Mouse (Mus musculus) MEL (cell line): ENCODE results near the gene Cnga1.
A peak's percentile ranks its signal among the peaks of the same experiment; 100 is the strongest.
"Not testable (repeated sequence)": the region's sequence is repeated elsewhere in the genome, so short reads cannot be mapped to it uniquely, and the experiment has no call there.

ENCODE experiments used
- CTCF ChIP-seq, 3 experiments: IDR thresholded peaks in 2 of 3; conservative IDR thresholded peaks in 1 of 3; 2 replicates each; pipeline ENCODE4 v1.5.1; 2011 to 2012; ENCODE audit warnings: low read length in 3 of 3, low read depth in 2 of 3, mild to moderate bottlenecking in 2 of 3, improper control_type of control experiment in 1 of 3, inconsistent platforms in 1 of 3, mixed read lengths in 1 of 3, moderate library complexity in 1 of 3; ENCODE audit not compliant: control insufficient read depth in 1 of 3, insufficient read depth in 1 of 3, poor library complexity in 1 of 3, severe bottlenecking in 1 of 3
- EP300 ChIP-seq, 2 experiments: IDR thresholded peaks; 2 replicates each; pipeline ENCODE4 v1.6.1; 2011; ENCODE audit warnings: improper control_type of control experiment in 2 of 2, low read length in 2 of 2, low read depth in 1 of 2, mild to moderate bottlenecking in 1 of 2
- GABPA ChIP-seq: IDR thresholded peaks from 2 replicates; pipeline ENCODE4 v1.6.1; 2012; ENCODE audit warnings: low read depth, mild to moderate bottlenecking, inconsistent platforms, low read length, improper control_type of control experiment, moderate library complexity
- GATA1 ChIP-seq: IDR thresholded peaks from 2 replicates; pipeline ENCODE4 v1.6.1; 2011; ENCODE audit warnings: low read depth, low read length, improper control_type of control experiment
- POLR2A ChIP-seq, 2 experiments: IDR thresholded peaks; 2 replicates each; pipeline ENCODE4 v1.6.1; 2011 to 2012; ENCODE audit warnings: low read length in 2 of 2, mild to moderate bottlenecking in 2 of 2, control low read depth in 1 of 2, improper control_type of control experiment in 1 of 2, low read depth in 1 of 2, moderate library complexity in 1 of 2; ENCODE audit not compliant: control insufficient read depth in 1 of 2, insufficient read depth in 1 of 2, poor library complexity in 1 of 2
- POLR2AphosphoS2 ChIP-seq: IDR thresholded peaks from 2 replicates; pipeline ENCODE4 v1.6.1; 2011; ENCODE audit warnings: low read length, improper control_type of control experiment
- SIN3A ChIP-seq: IDR thresholded peaks from 2 replicates; pipeline ENCODE4 v1.6.1; 2012; ENCODE audit warnings: low read length, improper control_type of control experiment, inconsistent platforms
- SMC3 ChIP-seq: IDR thresholded peaks from 2 replicates; pipeline ENCODE4 v1.6.1; 2011; ENCODE audit warnings: low read depth, low read length, improper control_type of control experiment

DNA sequence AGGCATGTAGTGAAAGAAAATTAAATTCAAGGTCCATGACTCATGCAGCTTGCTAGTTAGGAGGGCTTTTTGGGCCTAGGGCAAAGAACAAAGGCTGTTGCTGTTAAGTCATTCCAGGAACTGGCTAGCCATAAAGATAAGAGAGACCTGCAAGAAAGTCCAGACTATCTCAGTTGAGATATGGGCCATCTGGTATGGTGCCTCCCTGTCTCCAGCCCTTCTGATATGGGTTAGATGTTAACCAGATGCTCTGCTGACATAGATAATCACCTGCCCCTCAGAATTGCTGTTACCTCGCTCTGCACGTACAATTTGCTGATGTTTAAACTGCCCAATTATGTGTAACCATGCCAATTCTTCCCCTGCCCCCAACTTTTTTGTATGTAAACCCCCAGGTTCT is 80.9 kb downstream of the Cnga1 start:
- not testable (repeated sequence) for TF ChIP-seq GABPA; SIN3A; SMC3; POLR2AphosphoS2; CTCF (IDR thresholded peaks at IDR 0.05 in 2 of 3, conservative IDR thresholded peaks at IDR 0.05 in 1 of 3; ENCODE audit: control insufficient read depth in 1 of 3, insufficient read depth in 1 of 3, low read depth in 2 of 3, low read length in 3 of 3, poor library complexity in 1 of 3, severe bottlenecking in 1 of 3); POLR2A (IDR thresholded peaks at IDR 0.05; ENCODE audit: control insufficient read depth in 1 of 2, insufficient read depth in 1 of 2, low read depth in 1 of 2, low read length in 2 of 2, poor library complexity in 1 of 2)
- TF ChIP-seq GATA1, result peak; percentile 53
- TF ChIP-seq EP300 (IDR thresholded peaks at IDR 0.05; ENCODE audit: low read depth in 1 of 2, low read length in 2 of 2), result peak; percentile 36 to 72; a peak in 3 of 4 replicates
